Mouse (Mus musculus): ENCODE data around the gene Foxred2.

GRCm38 (mm10) chr15:77920511-77921462 lies 35.7 kb downstream of the Foxred2 start:
- no peak for TF ChIP-seq POLR2A (IDR thresholded peaks at IDR 0.05; ENCODE audit: control insufficient read depth, extremely low read depth, insufficient read depth, low read length, poor library complexity)
- no peak for TF ChIP-seq CTCF (IDR thresholded peaks at IDR 0.05; ENCODE audit: borderline replicate concordance, control insufficient read depth, extremely low read depth, insufficient read depth, low read length, poor library complexity)
